Mouse (Mus musculus) midbrain, postnatal 0 days (tissue): ENCODE measurements at regions not wholly inside any gene's neighbourhood (a gene's known extent, or its start where the extent isn't known, plus 50 kb on each side); places are given as distances from the start of the nearest gene placed in this dataset.

Experiments used
- ATAC-seq: fragments of 200-750 bp; cut with Nextera tagmentation; 2 replicates; pipeline ENCODE4 v1.8.0; 2017; ENCODE audit warnings: moderate number of reproducible peaks, mild to moderate bottlenecking, moderate TSS enrichment, moderate library complexity; ENCODE audit not compliant: low FRiP score
- DNase-seq: peaks from one replicate; pipeline ENCODE4 v3.0.0-alpha.2; 2015; ENCODE audit warnings: low spot score
- H3K27ac ChIP-seq: fragments of 300-500 bp; sonication (generic); 2 replicates; pipeline ENCODE4 v1.5.1; 2014; ENCODE audit warnings: low read depth, mild to moderate bottlenecking, low read length, mixed read lengths
- H3K27me3 ChIP-seq: fragments of 300-500 bp; sonication (generic); 2 replicates; pipeline ENCODE4 v1.6.1; 2014; ENCODE audit warnings: low read length, control low read depth, mixed read lengths; ENCODE audit not compliant: insufficient read depth
- H3K36me3 ChIP-seq: fragments of 300-500 bp; sonication (generic); 2 replicates; pipeline ENCODE4 v1.6.1; 2014; ENCODE audit warnings: low read length, control low read depth, mixed read lengths; ENCODE audit not compliant: insufficient read depth
- H3K4me1 ChIP-seq: fragments of 300-500 bp; sonication (generic); 2 replicates; pipeline ENCODE4 v1.6.1; 2014; ENCODE audit warnings: mild to moderate bottlenecking, control low read depth, antibody characterized with exemption, low read length, mixed read lengths; ENCODE audit not compliant: insufficient read depth
- H3K4me2 ChIP-seq: fragments of 300-500 bp; sonication (generic); 2 replicates; pipeline ENCODE4 v1.6.1; 2014; ENCODE audit warnings: low read depth, mild to moderate bottlenecking, low read length, mixed read lengths; ENCODE audit not compliant: poor library complexity, severe bottlenecking
- H3K4me3 ChIP-seq: fragments of 300-500 bp; sonication (generic); 2 replicates; pipeline ENCODE4 v1.5.1; 2014; ENCODE audit warnings: low read depth, mild to moderate bottlenecking, low read length, moderate library complexity
- H3K9ac ChIP-seq: fragments of 300-500 bp; sonication (generic); replicated peaks from 2 replicates; pipeline ENCODE4 v1.6.1; 2014; ENCODE audit warnings: mild to moderate bottlenecking, low read length, moderate library complexity, mixed read lengths; ENCODE audit not compliant: poor library complexity, severe bottlenecking
- H3K9me3 ChIP-seq: fragments of 300-500 bp; sonication (generic); 2 replicates; pipeline ENCODE4 v1.6.1; 2016; ENCODE audit warnings: low read length, control low read depth
- CTCF ChIP-seq: IDR thresholded peaks from 2 replicates; pipeline ENCODE4 v1.5.1; 2016; ENCODE audit warnings: antibody characterized with exemption, mild to moderate bottlenecking
- WGBS: fragments of 180-500 bp; shearing (Covaris S2); extraction: QIAGEN DNeasy Blood & Tissue Kit; methylation state at CpG from one replicate; pipeline ENCODE4 v1.1.7; 2014; 5-methylcytosine and 5-hydroxymethylcytosine counted together

DNA sequence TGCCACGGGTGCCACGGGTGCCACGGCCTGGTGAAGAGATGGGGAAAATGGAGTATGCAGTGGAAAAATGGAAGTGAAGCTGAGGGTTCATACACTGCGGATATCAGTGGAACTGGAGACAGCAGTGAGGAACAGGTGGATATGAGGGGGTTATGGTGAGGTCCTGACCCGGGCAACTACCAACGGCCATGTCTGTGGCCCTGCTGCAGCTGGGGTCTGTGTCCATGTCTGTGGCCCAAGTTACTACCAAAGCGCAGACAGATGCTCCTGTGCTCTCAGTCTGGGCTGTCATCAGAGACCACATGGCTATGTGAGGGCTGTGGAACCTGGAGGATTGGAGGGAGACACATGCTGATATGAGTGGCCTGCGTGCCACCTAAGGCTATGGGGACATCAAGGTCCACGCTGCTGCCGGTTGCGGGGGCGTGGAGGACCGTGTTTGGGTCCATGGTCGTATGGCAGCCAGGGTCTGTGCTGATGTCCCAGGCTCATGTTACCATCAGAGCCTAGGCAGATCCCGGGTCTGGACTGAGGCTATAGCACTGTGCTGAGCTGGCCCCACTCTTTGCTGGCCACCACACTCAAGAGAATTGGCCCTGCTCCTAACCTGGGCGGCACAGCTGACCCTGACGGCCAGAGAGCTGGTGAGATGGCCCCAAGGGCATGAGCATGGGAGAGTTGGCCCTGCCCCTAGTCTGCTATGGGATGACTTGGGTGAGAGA lies 128.6 kb downstream of the Map3k7 start:
- H3K4me3 ChIP-seq, result no peak overlapping the region
- no peaks in the 10 kb centered on the region for H3K4me1 ChIP-seq
- H3K27me3 ChIP-seq, result no peaks in the 10 kb centered on the region
- H3K9me3 ChIP-seq, result no peaks in the 10 kb centered on the region
- no peak for ATAC-seq
- no peak for TF ChIP-seq CTCF
- no peak overlapping the region for H3K4me2 ChIP-seq
- 97% methylated on average over 17 of the region's 17 CpGs for WGBS
- H3K9ac ChIP-seq, result no peak overlapping the region
- no peak overlapping the region for H3K27ac ChIP-seq
- H3K36me3 ChIP-seq, result no peaks in the 10 kb centered on the region
- no peak for DNase-seq

- no peak overlapping the region for H3K27ac ChIP-seq
- TF ChIP-seq CTCF, result no peak
- H3K9ac ChIP-seq, result no peak overlapping the region
- no peaks in the 10 kb centered on the region for H3K27me3 ChIP-seq
- H3K9me3 ChIP-seq, result no peaks in the 10 kb centered on the region
- H3K36me3 ChIP-seq, result no peaks in the 10 kb centered on the region
- WGBS, result 65% methylated on average over 9 of the region's 9 CpGs
- DNase-seq (no peak), ATAC-seq (no peak)
- H3K4me1 ChIP-seq, result no peaks in the 10 kb centered on the region
- no peak overlapping the region for H3K4me3 ChIP-seq
- H3K4me2 ChIP-seq, result no peak overlapping the region
These were observed 134.3 kb downstream of the Map3k7 start for GRCm38 (mm10) chr4:32098233-32098632.

DNA sequence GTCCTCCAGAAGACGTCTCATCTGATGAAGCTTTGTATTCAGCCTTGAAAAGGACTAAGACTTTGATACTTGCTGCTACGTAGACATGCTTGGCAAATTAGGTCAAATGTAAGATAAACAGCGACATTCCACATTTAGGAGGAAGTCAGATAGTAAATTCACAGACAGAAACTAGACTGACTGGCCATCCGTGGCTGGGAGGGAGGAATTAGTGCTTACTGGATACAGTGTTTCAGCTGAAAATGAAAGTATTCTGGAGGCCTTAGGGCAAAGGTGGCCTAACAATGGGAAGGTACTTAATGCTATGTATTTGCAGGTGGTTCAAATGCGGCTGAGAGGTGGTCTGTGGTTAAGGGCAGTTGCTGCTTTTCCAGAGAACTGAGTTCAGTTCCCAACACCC lies 137.1 kb downstream of the Map3k7 start:
- no peak overlapping the region for H3K4me3 ChIP-seq
- H3K36me3 ChIP-seq, result no peaks in the 10 kb centered on the region
- no peak overlapping the region for H3K27ac ChIP-seq
- no peaks in the 10 kb centered on the region for H3K9me3 ChIP-seq
- no peak overlapping the region for H3K4me2 ChIP-seq
- ATAC-seq (no peak), DNase-seq (no peak)
- no peaks in the 10 kb centered on the region for H3K27me3 ChIP-seq
- TF ChIP-seq CTCF, result no peak
- no peak overlapping the region for H3K9ac ChIP-seq
- no peaks in the 10 kb centered on the region for H3K4me1 ChIP-seq
- 74% methylated on average over 5 of the region's 5 CpGs for WGBS

DNA sequence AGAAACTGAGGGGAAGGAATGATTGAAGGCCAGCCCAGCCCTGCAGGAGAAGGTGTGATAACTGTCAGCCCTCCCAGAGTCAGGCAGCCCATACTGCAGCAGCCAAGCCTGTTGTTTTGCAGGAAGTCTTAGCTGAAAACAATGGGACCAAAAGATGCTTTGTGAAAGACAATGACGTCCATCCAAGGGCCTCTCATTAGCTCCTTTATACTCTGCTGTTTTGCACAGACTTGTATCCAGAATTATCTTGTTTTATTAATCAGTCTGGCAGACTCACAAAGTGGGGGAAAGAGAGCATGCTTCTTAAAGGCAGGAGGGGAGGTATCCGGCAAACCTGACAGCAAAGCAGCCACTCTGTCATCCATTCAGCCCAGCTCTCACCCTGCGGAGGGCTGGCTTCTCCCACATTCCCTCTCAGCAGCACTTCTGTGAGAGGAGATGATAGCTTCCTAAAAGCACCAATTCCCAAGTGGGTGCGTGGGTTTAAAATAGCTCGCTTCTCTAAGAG lies 131.9 kb upstream of the Bach2 start:
- peaks cover 4% of the 10 kb centered on the region; the same call in 1 of the 2 replicates for H3K4me1 ChIP-seq
- H3K9ac ChIP-seq, result no peak overlapping the region
- no peaks in the 10 kb centered on the region for H3K9me3 ChIP-seq
- no peak overlapping the region for H3K4me3 ChIP-seq
- WGBS, result 18% methylated on average over 5 of the region's 5 CpGs
- H3K36me3 ChIP-seq, result no peaks in the 10 kb centered on the region
- no peak for ATAC-seq
- H3K27me3 ChIP-seq, result no peaks in the 10 kb centered on the region
- H3K27ac ChIP-seq, result 0 out of 2 replicates have a peak overlapping the region, but pooled peaks have one; percentile 26
- no peak for TF ChIP-seq CTCF
- peak; percentile 48 for DNase-seq
- H3K4me2 ChIP-seq, result no peak overlapping the region

DNA sequence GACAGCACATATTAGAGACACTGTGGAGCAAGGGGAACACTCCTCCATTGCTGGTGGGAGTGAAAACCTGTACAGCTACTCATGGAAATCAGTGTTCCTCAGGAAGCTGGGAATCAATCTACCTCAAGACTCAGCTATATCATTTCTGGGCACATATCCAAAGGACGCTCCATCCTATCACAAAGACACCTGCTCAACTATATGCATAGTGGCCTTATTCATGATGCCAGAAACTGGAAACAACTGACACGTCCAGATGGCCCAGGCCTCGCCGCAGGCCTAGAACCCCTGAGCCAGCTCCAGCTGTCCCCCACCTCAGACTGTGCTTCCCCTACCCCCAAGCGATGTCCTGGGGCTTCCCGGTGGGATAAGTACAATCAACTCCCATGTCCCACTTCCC lies 116.3 kb upstream of the Bach2 start:
- no peak overlapping the region for H3K9ac ChIP-seq
- H3K4me2 ChIP-seq, result no peak overlapping the region
- H3K4me3 ChIP-seq, result no peak overlapping the region
- no peak for ATAC-seq
- H3K36me3 ChIP-seq, result no peaks in the 10 kb centered on the region
- 91% methylated on average over 6 of the region's 6 CpGs for WGBS
- no peaks in the 10 kb centered on the region for H3K27me3 ChIP-seq
- no peak for TF ChIP-seq CTCF
- H3K4me1 ChIP-seq, result no peaks in the 10 kb centered on the region
- H3K9me3 ChIP-seq, result no peaks in the 10 kb centered on the region
- peak; percentile 51 for DNase-seq
- H3K27ac ChIP-seq, result no peak overlapping the region

- 92% methylated on average over 8 of the region's 8 CpGs for WGBS
- Histone ChIP-seq H3K27ac (no peak overlapping the region), H3K36me3 (no peaks in the 10 kb centered on the region), H3K27me3 (no peaks in the 10 kb centered on the region), H3K9me3 (no peaks in the 10 kb centered on the region), H3K9ac (no peak overlapping the region), H3K4me3 (no peak overlapping the region), H3K4me1 (no peaks in the 10 kb centered on the region), H3K4me2 (no peak overlapping the region)
- DNase-seq (no peak), ATAC-seq (no peak)
- no peak for TF ChIP-seq CTCF
These were observed 111.8 kb upstream of the Bach2 start for GRCm38 (mm10) chr4:32126828-32127227.
